Comparison of ENCODE assay signal across 7 mouse cellular contexts in the genomic region with DNA sequence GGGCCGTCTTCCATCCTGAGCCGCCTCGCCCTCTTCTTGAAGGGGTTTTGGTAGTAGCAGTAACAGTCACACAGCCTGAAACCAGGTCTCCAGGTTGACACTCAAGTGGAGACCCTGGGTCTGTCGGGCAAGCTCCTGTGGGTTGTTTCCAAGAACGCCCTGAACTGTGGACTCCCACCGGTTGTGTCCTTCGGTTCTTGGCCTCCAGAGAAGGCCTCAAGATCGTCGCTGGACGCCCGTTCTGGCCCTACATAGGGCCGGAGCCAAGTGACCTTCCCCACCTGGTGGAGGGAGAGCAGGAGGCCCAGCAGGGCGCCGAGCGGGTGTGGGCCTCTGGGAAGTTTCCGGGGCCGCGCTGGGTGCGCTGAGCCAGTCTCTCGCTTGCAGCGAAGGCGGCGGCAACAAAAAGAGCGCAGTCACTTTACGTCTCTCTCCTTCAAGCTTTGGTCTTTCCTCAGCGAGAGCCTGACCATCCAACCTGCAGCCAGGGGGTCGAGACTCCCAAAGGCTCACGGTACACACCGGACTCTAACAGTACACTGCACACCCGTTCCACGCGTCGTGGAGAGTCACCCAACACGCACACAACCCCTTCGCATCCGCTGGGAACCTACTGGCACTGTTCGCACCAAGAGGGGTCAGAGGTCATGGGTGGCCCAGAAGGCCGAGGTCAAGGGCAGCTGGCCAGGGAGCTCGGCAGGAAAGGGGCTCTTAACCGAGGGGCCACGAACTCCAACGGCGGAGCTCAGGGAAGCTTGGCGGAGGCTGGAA. TPM values are rescaled to one million over a fixed set of nuclear protein-coding genes. Genes with fewer than 3 reads are reported as not detected.
A peak's percentile ranks its signal among the peaks of the same experiment; 100 is the strongest.
DNase-seq lines count a peak whose midpoint lies in the region; ATAC-seq and TF ChIP-seq lines count a peak whose summit lies in the region.

No protein-coding gene starts in this region.

- no peak for TF ChIP-seq POLR2A in ES-Bruce4 (IDR thresholded peaks at IDR 0.05; ENCODE audit: insufficient read depth, low read length)

- WGBS in liver, embryonic 13.5 days (ENCODE audit: insufficient replicate concordance): 15% methylated on average over 44 of the region's 44 CpGs
- 14% methylated on average over 44 of the region's 44 CpGs for WGBS in stomach, postnatal 0 days

- H3K27me3 ChIP-seq in ES-Bruce4 (ENCODE audit: control insufficient read depth, insufficient read depth, low read length, poor library complexity, severe bottlenecking): peaks cover 29% of the 10 kb centered on the region
- peaks cover 95% of the 10 kb centered on the region for H3K27me3 ChIP-seq in liver, embryonic 13.5 days
- H3K27me3 ChIP-seq in stomach, postnatal 0 days (ENCODE audit: control insufficient read depth, insufficient read depth, low read length): no peaks in the 10 kb centered on the region; the same call in 1 of the 2 replicates

- peak; percentile 51 to 56 for DNase-seq in heart, postnatal 10 days
- DNase-seq in liver, embryonic 13.5 days: no peak
- DNase-seq in stomach, postnatal 0 days (ENCODE audit: low spot score): peak; percentile 64
- no peak for DNase-seq in layer of hippocampus, adult 9-10 months (ENCODE audit: low spot score)
- no peak for DNase-seq in frontal cortex, postnatal 36 days (ENCODE audit: low spot score in 2 of 2)

- ATAC-seq in common myeloid progenitor, adult 5-6 weeks (replicated peaks; ENCODE audit: low read depth, poor library complexity, severe bottlenecking): peak; percentile 23; the same call in 1 of the 2 replicates
- no peak for ATAC-seq in liver, embryonic 13.5 days (ENCODE audit: low read depth)
- ATAC-seq in stomach, postnatal 0 days (ENCODE audit: low FRiP score, low TSS enrichment): no peak

- no peaks in the 10 kb centered on the region for H3K4me1 ChIP-seq in ES-Bruce4 (ENCODE audit: control insufficient read depth, insufficient read depth, low read length)
- peaks cover 25% of the 10 kb centered on the region for H3K4me1 ChIP-seq in liver, embryonic 13.5 days (replicated peaks)
- no peaks in the 10 kb centered on the region for H3K4me1 ChIP-seq in stomach, postnatal 0 days (replicated peaks; ENCODE audit: control insufficient read depth, insufficient read depth)

- no peak for TF ChIP-seq EP300 in ES-Bruce4 (IDR thresholded peaks at IDR 0.05; ENCODE audit: insufficient read depth, low read depth, low read length)
- no peak for TF ChIP-seq EP300 in stomach, postnatal 0 days (optimal IDR thresholded peaks at IDR 0.05)

- H3K9ac ChIP-seq in ES-Bruce4 (ENCODE audit: low read depth, poor library complexity, severe bottlenecking): peak overlapping the region; percentile 89
- H3K9ac ChIP-seq in liver, embryonic 13.5 days: peak overlapping the region; percentile 63
- peak overlapping the region; percentile 83 for H3K9ac ChIP-seq in stomach, postnatal 0 days (ENCODE audit: low read length)

- H3K9me3 ChIP-seq in ES-Bruce4 (replicated peaks; ENCODE audit: control insufficient read depth, insufficient read depth, low read length, poor library complexity, severe bottlenecking): no peaks in the 10 kb centered on the region
- H3K9me3 ChIP-seq in liver, embryonic 13.5 days (replicated peaks): no peaks in the 10 kb centered on the region
- H3K9me3 ChIP-seq in stomach, postnatal 0 days (ENCODE audit: control insufficient read depth, low read length): no peaks in the 10 kb centered on the region

- H3K36me3 ChIP-seq in ES-Bruce4 (ENCODE audit: control insufficient read depth, insufficient read depth, low read length, poor library complexity, severe bottlenecking): no peaks in the 10 kb centered on the region
- H3K36me3 ChIP-seq in liver, embryonic 13.5 days: no peaks in the 10 kb centered on the region
- H3K36me3 ChIP-seq in stomach, postnatal 0 days (ENCODE audit: control insufficient read depth, insufficient read depth, low read length): no peaks in the 10 kb centered on the region

- H3K4me3 ChIP-seq in ES-Bruce4 (ENCODE audit: low read depth, low read length): peak overlapping the region; percentile 31
- peak overlapping the region; percentile 62 for H3K4me3 ChIP-seq in liver, embryonic 13.5 days (replicated peaks)
- H3K4me3 ChIP-seq in stomach, postnatal 0 days (ENCODE audit: low read depth, low read length): peak overlapping the region; percentile 74

- no peak overlapping the region for H3K27ac ChIP-seq in ES-Bruce4 (ENCODE audit: insufficient read depth, low read length)
- H3K27ac ChIP-seq in liver, embryonic 13.5 days: no peak overlapping the region
- H3K27ac ChIP-seq in stomach, postnatal 0 days (replicated peaks): peak overlapping the region; percentile 92

- intact Hi-C loops in heart, postnatal 10 days (cut with DNase I): loop anchor here (2.0 to 5.0 kb wide), 4 partner anchors 52 to 304 kb away; no protein-coding TSS in a partner anchor

- no peak for TF ChIP-seq CTCF in ES-Bruce4 (IDR thresholded peaks at IDR 0.05; ENCODE audit: low read depth, low read length)
- no peak for TF ChIP-seq CTCF in stomach, postnatal 0 days (IDR thresholded peaks at IDR 0.05; ENCODE audit: low read depth)

- peak overlapping the region; percentile 70 for H3K4me2 ChIP-seq in liver, embryonic 13.5 days
- H3K4me2 ChIP-seq in stomach, postnatal 0 days (replicated peaks; ENCODE audit: low read depth): peak overlapping the region; percentile 87

RNA-seq across cellular contexts. Expression of gene Prdm16, which starts 2.0 kb away (rescaled TPM):
- 3.1 and 5.4 TPM in 2 replicates for polyA plus RNA-seq in ES-Bruce4 (2011; ENCODE audit: insufficient read depth, insufficient read length, low read depth, missing spikeins)
- 1.7 and 8.1 TPM in 2 replicates for total RNA-seq in common myeloid progenitor, adult 5-6 weeks (2017)
- 10 to 100 TPM; 20.7 to 22.2 TPM for total RNA-seq in heart, postnatal 10 days (2021)
- 1.8 and 2.2 TPM in 2 replicates for polyA plus RNA-seq in liver, embryonic 13.5 days (2015; fragmentation: Nextera tagmentation; extraction: Ambion mirVana)
- polyA plus RNA-seq in stomach, postnatal 0 days (2015; fragmentation: Nextera tagmentation; extraction: Ambion mirVana): 15.6 and 18.5 TPM in 2 replicates

RNA-seq across cellular contexts. Expression of gene Actrt2, which starts 33.0 kb away (rescaled TPM):
- not detected in 2 replicates for polyA plus RNA-seq in ES-Bruce4 (2011; ENCODE audit: insufficient read depth, insufficient read length, low read depth, missing spikeins)
- total RNA-seq in common myeloid progenitor, adult 5-6 weeks (2017): not detected in 2 replicates
- total RNA-seq in heart, postnatal 10 days (2021): not detected
- not detected in 2 replicates for polyA plus RNA-seq in liver, embryonic 13.5 days (2015; fragmentation: Nextera tagmentation; extraction: Ambion mirVana)
- not detected in 2 replicates for polyA plus RNA-seq in stomach, postnatal 0 days (2015; fragmentation: Nextera tagmentation; extraction: Ambion mirVana)

Comparison
In these comparisons a context has a peak if more than half of its experiments do, and no peak if none do; other contexts are left out.
1. DNase-seq: peak in heart, postnatal 10 days (2 of 2) and stomach, postnatal 0 days (single experiment); none in liver, embryonic 13.5 days (single experiment), layer of hippocampus, adult 9-10 months (single experiment) and frontal cortex, postnatal 36 days (0 of 2).
2. Peak in every context shown above with its lines, with median percentiles within 50 percentile points of each other: H3K4me3 ChIP-seq and H3K9ac ChIP-seq.